Mouse (Mus musculus) bone marrow, adult 2 months (tissue): ENCODE measurements around the gene 9530068E07Rik.
A peak's percentile ranks its signal among the peaks of the same experiment; 100 is the strongest.

ENCODE experiments used
- CTCF ChIP-seq: fragments of 200-500 bp; IDR thresholded peaks from 2 replicates; pipeline ENCODE4 v1.5.1; 2011; ENCODE audit warnings: low read length, control low read depth; ENCODE audit not compliant: control insufficient read depth, insufficient read depth
- POLR2A ChIP-seq: fragments of 200-500 bp; IDR thresholded peaks from 2 replicates; pipeline ENCODE4 v1.6.1; 2011; ENCODE audit warnings: low read depth, mild to moderate bottlenecking, control low read depth, low read length, borderline replicate concordance; ENCODE audit not compliant: control insufficient read depth

DNA sequence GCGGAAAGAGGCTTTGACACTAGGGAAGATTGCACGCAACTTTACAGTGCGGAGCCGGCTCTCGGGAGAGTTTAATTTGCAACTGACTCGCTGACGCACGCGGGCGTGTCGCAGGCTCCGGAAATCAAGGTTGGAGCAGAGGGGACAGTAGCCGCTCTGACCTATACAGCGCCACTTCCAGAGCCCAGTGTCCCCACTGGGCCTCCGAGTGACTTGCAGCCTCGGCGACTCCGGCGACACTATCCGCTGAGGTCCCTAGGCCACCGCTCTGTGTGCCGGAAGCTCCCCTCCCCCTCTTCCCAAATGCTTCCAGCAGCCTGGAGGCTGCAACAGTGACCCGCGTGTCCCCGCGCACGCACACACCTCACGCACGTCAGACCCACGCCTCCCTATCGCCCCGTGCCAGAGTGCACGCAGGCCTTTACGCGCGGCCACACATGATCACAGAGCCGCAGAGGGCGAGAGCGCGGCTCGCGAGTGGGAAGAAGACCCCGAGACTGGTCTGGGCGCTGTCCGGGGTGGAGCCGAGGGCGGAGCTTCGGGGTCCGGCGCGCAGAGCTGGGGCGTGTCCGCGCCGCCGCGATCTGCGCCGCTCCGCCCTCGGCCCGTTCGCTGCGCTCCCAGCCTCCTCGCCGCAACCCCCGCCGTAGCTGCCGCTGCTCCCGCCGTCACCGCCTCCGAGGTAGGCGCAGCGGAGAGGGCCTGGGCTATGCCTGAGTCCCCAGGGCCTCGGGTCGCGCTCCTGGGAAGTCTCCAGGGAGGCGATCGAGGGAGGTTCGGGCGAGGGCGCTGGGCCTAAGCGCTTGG, 35.6 kb upstream of the 9530068E07Rik start, which contains the start of gene Vdac1:
- TF ChIP-seq POLR2A, result peak; percentile 72
- 0 out of 2 replicates have a peak, but pooled peaks have one; percentile 14 for TF ChIP-seq CTCF
